Mouse (Mus musculus) kidney, adult 11 months (tissue): ENCODE measurements around the gene BC029722.
A peak's percentile ranks its signal among the peaks of the same experiment; 100 is the strongest.

Source experiments
- DNase-seq: peaks from one replicate; pipeline ENCODE4 v3.0.0; 2022

Gene BC029722

GRCm38 (mm10) chr2:155778004-155778403, 41.2 kb downstream of the BC029722 start:
- no peak for DNase-seq

- DNase-seq: no peak
These were observed 41.6 kb downstream of the BC029722 start for GRCm38 (mm10) chr2:155777688-155777985.

GRCm38 (mm10) chr2:155776824-155777687, 42.2 kb downstream of the BC029722 start:
- no peak for DNase-seq

- DNase-seq: peak; percentile 22
These were observed 43.5 kb downstream of the BC029722 start for GRCm38 (mm10) chr2:155775685-155776263.

GRCm38 (mm10) chr2:155774927-155775684, 44.1 kb downstream of the BC029722 start, which contains the start of gene Mmp24:
Mmp24 (plus strand) TSS chr2:155775342.
- DNase-seq: no peak

- DNase-seq: no peak
These were observed 44.8 kb downstream of the BC029722 start for GRCm38 (mm10) chr2:155774261-155774926.

- no peak for DNase-seq
These were observed 45.6 kb downstream of the BC029722 start for GRCm38 (mm10) chr2:155773664-155774063.
